Mouse (Mus musculus): Measurements from ENCODE around the gene Nuak2. TPM values are rescaled to one million over a fixed set of nuclear protein-coding genes. Genes with fewer than 3 reads are reported as not detected.
A peak's percentile ranks its signal among the peaks of the same experiment; 100 is the strongest.

Nuak2 gene
- polyA plus RNA-seq, 1 experiment from 2014 or later = 26.1 TPM

GRCm38 (mm10) chr1:132376211-132377054, 60.5 kb downstream of the Nuak2 start:
- H3K4me1 ChIP-seq = peaks cover 59% of the 10 kb centered on the region
- 73% methylated on average over 8 of the region's 8 CpGs for WGBS

GRCm38 (mm10) chr1:132377055-132377365, 61.1 kb downstream of the Nuak2 start:
- Histone ChIP-seq H3K36me3 (replicated peaks) (peaks cover 13% of the 10 kb centered on the region; the same call in 1 of the 2 replicates), H3K9me3 (no peaks in the 10 kb centered on the region), H3K27ac (0 out of 2 replicates have a peak overlapping the region, but pooled peaks have one; percentile 25), H3K4me3 (no peak overlapping the region), H3K9ac (no peak overlapping the region), H3K27me3 (replicated peaks) (no peaks in the 10 kb centered on the region), H3K4me2 (no peak overlapping the region), H3K4me1 (peaks cover 53% of the 10 kb centered on the region)
- 69% methylated on average over 7 of the region's 7 CpGs for WGBS
- ATAC-seq (replicated peaks) = no peak

More at GRCm38 (mm10) chr1:132376211-132377054, 60.5 kb downstream of the Nuak2 start:
- H3K27ac ChIP-seq = 0 out of 2 replicates have a peak overlapping the region, but pooled peaks have one; percentile 25
- no peak for ATAC-seq (replicated peaks)
- H3K27me3 ChIP-seq (replicated peaks) = no peaks in the 10 kb centered on the region
- H3K9me3 ChIP-seq = no peaks in the 10 kb centered on the region
- H3K4me3 ChIP-seq = no peak overlapping the region
- H3K36me3 ChIP-seq (replicated peaks) = peaks cover 13% of the 10 kb centered on the region; the same call in 1 of the 2 replicates
- H3K4me2 ChIP-seq = no peak overlapping the region
- no peak overlapping the region; the same call in 1 of the 2 replicates for H3K9ac ChIP-seq

GRCm38 (mm10) chr1:132377811-132378210, 61.9 kb downstream of the Nuak2 start:
- Histone ChIP-seq H3K9me3 (no peaks in the 10 kb centered on the region), H3K4me2 (no peak overlapping the region), H3K4me1 (peaks cover 45% of the 10 kb centered on the region), H3K27me3 (replicated peaks) (no peaks in the 10 kb centered on the region), H3K36me3 (replicated peaks) (peaks cover 13% of the 10 kb centered on the region; the same call in 1 of the 2 replicates), H3K9ac (no peak overlapping the region), H3K4me3 (no peak overlapping the region), H3K27ac (no peak overlapping the region)
- no peak for ATAC-seq (replicated peaks)
- 85% methylated on average over 3 of the region's 3 CpGs for WGBS

- peaks cover 35% of the 10 kb centered on the region for H3K4me1 ChIP-seq
- 85% methylated on average over 27 of the region's 27 CpGs for WGBS
- no peak overlapping the region for H3K4me2 ChIP-seq
- H3K9ac ChIP-seq = no peak overlapping the region
- H3K27ac ChIP-seq = no peak overlapping the region
- peaks cover 13% of the 10 kb centered on the region; the same call in 1 of the 2 replicates for H3K36me3 ChIP-seq (replicated peaks)
- H3K9me3 ChIP-seq = no peaks in the 10 kb centered on the region
- no peak overlapping the region for H3K4me3 ChIP-seq
- ATAC-seq (replicated peaks) = no peak
- no peaks in the 10 kb centered on the region for H3K27me3 ChIP-seq (replicated peaks)
Measured at GRCm38 (mm10) chr1:132380550-132381100, 64.7 kb downstream of the Nuak2 start.

- Histone ChIP-seq H3K9ac (no peak overlapping the region), H3K36me3 (replicated peaks) (peaks cover 13% of the 10 kb centered on the region; the same call in 1 of the 2 replicates), H3K27me3 (replicated peaks) (no peaks in the 10 kb centered on the region), H3K27ac (no peak overlapping the region), H3K4me2 (no peak overlapping the region), H3K4me3 (no peak overlapping the region), H3K4me1 (peaks cover 37% of the 10 kb centered on the region), H3K9me3 (no peaks in the 10 kb centered on the region)
- 61% methylated on average over 10 of the region's 10 CpGs for WGBS
- no peak for ATAC-seq (replicated peaks)
Measured at GRCm38 (mm10) chr1:132381929-132382328, 66.0 kb downstream of the Nuak2 start.

Other genes starting within 250 kb of the Nuak2 start
- gene Mfsd4a, start 248.1 kb upstream of the Nuak2 start, polyA plus RNA-seq (2015; fragmentation: Nextera tagmentation; extraction: Ambion mirVana) = 7.8 and 8.5 TPM in 2 replicates
- gene Cdk18, start 176.4 kb upstream of the Nuak2 start, polyA plus RNA-seq (2015; fragmentation: Nextera tagmentation; extraction: Ambion mirVana) = 1.1 and 1.5 TPM in 2 replicates
- gene Lemd1, start 124.7 kb upstream of the Nuak2 start, polyA plus RNA-seq (2015; fragmentation: Nextera tagmentation; extraction: Ambion mirVana) = 14.9 and 19.8 TPM in 2 replicates
- gene AC124108.1, start 124.7 kb upstream of the Nuak2 start, polyA plus RNA-seq (2015; fragmentation: Nextera tagmentation; extraction: Ambion mirVana) = 3.7 and 3.8 TPM in 2 replicates
- 0.58 TPM in 1 of 2 replicates, not detected in the other for gene Gm10188, start 86.4 kb upstream of the Nuak2 start, polyA plus RNA-seq (2015; fragmentation: Nextera tagmentation; extraction: Ambion mirVana)
- gene Klhdc8a, start 17.5 kb upstream of the Nuak2 start, polyA plus RNA-seq (2015; fragmentation: Nextera tagmentation; extraction: Ambion mirVana) = 10.7 and 11.5 TPM in 2 replicates
- gene Tmcc2, start 75.2 kb downstream of the Nuak2 start, polyA plus RNA-seq (2015; fragmentation: Nextera tagmentation; extraction: Ambion mirVana) = 38.4 and 39.4 TPM in 2 replicates
- 12.1 and 12.4 TPM in 2 replicates for gene Dstyk, start 101.4 kb downstream of the Nuak2 start, polyA plus RNA-seq (2015; fragmentation: Nextera tagmentation; extraction: Ambion mirVana)
- gene Rbbp5, start 161.2 kb downstream of the Nuak2 start, polyA plus RNA-seq (2015; fragmentation: Nextera tagmentation; extraction: Ambion mirVana) = 46.5 and 50.3 TPM in 2 replicates
- 0.99 and 1.0 TPM in 2 replicates for gene Tmem81, start 190.1 kb downstream of the Nuak2 start, polyA plus RNA-seq (2015; fragmentation: Nextera tagmentation; extraction: Ambion mirVana)
- 38.9 and 44.0 TPM in 2 replicates for gene Cntn2, start 227.1 kb downstream of the Nuak2 start, polyA plus RNA-seq (2015; fragmentation: Nextera tagmentation; extraction: Ambion mirVana)

Measured in midbrain, embryonic 15.5 days (tissue).